Mouse (Mus musculus) left cerebral cortex, postnatal 36 days (tissue): ENCODE data around the gene Zfp277. TPM values are rescaled to one million over a fixed set of nuclear protein-coding genes. Genes with fewer than 3 reads are reported as not detected.

ENCODE experiments used
- DNase-seq, 2 experiments: peaks; one replicate each; pipeline ENCODE4 v3.0.0; 2021 to 2022; ENCODE audit warnings: low spot score in 2 of 2, mixed read lengths in 1 of 2
- intact Hi-C: fragments of 180-260 bp; cut with DNase I; formaldehyde crosslinking; loops from one replicate; pipeline ENCODE4 v1.15.1; 2025
- total RNA-seq, 2 experiments: library from RNA; stranded (reverse); gene quantifications; 2 replicates each; pipeline ENCODE4 v1.2.3; 2021

Zfp277 gene
- total RNA-seq, 2 experiments from 2014 or later, result 16.6 to 20.1 TPM

GRCm38 (mm10) chr12:40446450-40447381, 1.0 kb upstream of the Zfp277 start:
- peak; percentile 46 to 62 for DNase-seq
- intact Hi-C loops, result loop anchor here (2.0 to 5.0 kb wide), 3 partner anchors 41 to 236 kb away; no protein-coding TSS in a partner anchor

DNA sequence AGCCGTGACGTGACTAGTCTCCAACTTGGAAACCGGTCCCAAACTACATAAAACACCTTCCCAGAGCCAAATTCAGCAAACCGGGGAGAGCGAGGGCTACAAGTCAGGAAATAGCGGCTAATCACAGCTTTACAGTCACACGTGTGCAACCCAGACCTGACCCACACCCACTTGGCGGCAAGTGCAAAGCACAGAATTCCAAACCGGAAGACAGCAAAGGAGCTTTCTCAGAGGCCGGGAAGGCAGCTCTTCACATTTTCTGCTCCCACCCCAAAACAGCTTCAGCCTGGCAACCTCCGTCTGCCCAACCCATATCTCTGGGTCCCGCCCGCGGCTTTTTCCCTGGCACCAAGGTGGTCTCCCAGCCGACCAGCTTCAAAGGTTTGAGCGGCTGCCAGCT, 496 bp downstream of the Zfp277 start:
- no peak for DNase-seq
- intact Hi-C loops, result loop anchor here (5.0 kb wide), 2 partner anchors 42 to 237 kb away; no protein-coding TSS in a partner anchor

GRCm38 (mm10) chr12:40438049-40438448, 7.7 kb downstream of the Zfp277 start:
- intact Hi-C loops, result no loop called here

DNA sequence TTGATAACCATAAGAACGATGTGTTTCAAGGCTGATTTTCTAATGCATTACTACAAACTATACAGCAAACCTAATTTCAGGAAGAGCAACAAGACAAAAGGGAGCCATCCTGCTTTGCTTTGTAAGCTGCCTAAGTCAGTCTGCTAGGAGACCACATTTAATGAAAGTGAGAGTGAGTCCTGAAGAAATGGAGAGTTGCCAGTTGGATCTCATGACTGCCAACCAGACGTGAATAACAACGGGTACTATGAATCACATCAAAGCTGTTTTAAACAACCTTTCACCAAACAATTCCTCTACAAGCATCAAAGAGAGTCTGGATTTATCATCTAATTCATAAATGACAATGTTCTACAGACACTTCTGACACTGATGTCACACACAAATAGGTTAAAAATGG, 11.6 kb downstream of the Zfp277 start:
- intact Hi-C loops, result loop anchor here (5.0 kb wide), 1 partner anchor 172 kb away; no protein-coding TSS in a partner anchor
- no peak for DNase-seq

More at GRCm38 (mm10) chr12:40438049-40438448, 7.7 kb downstream of the Zfp277 start:
- no peak for DNase-seq

DNA sequence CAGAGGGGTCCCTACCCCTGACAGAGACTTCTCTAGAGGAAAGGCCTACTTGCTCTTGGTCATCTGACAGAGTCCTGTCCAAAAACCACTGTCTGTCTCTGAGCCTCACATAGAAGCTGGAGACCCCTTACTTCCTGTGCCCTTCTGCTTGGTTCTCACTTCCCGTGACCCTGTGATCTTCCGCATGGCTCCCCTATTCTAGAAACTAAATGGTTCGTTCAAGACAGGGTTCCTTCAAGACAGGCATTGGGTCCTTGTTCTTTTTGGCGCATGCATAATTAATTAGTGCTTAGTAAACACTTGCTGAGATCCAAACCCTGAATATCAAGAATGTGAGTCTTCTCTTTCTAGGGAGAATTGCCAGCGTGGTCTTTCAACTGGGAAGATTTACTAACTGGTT, 14.6 kb downstream of the Zfp277 start:
- intact Hi-C loops, result loop anchor here (5.0 kb wide), 1 partner anchor 169 kb away; no protein-coding TSS in a partner anchor
- no peak for DNase-seq

DNA sequence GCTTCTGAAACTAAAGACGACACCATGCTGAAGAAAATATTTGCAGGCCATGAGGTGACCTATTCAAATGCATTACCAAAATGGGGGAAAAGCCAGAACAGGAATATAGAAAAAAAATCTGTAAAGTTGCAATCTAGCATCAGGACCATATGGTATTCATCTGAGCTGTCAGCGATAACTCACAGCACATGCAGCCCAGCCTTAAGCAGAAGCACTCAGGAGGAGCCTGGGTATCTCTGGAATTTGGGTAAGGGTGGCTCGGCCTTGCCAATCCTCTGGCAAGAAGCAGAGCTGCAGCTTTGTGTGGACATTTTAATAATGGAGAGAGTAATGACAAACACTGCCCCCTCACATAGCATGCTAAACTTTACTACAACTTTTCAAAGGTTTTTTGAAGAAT, 15.7 kb downstream of the Zfp277 start:
- no peak for DNase-seq
- intact Hi-C loops, result loop anchor here (5.0 kb wide), 1 partner anchor 168 kb away; no protein-coding TSS in a partner anchor

DNA sequence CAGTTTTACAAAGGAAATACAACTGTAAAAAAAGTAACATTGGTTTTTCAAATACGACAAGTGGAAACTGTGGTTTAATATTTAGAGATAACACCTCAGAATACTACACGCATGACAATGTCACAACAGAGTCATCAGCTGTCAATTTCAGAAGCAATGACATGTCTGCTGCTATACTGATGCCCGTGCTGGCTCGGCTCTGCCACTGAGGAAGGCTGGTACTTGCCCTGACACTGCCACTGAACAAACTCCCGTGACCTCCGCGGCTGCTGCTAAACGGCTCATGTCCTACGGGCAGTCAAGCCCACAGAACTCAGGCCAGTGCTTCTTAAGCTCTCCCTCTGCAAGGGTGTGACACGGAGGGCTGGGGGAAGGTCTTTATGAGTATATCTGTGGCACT, 18.1 kb downstream of the Zfp277 start:
- no peak for DNase-seq
- intact Hi-C loops, result no loop called here

GRCm38 (mm10) chr12:40424991-40425390, 20.7 kb downstream of the Zfp277 start:
- intact Hi-C loops, result no loop called here
- no peak for DNase-seq

DNA sequence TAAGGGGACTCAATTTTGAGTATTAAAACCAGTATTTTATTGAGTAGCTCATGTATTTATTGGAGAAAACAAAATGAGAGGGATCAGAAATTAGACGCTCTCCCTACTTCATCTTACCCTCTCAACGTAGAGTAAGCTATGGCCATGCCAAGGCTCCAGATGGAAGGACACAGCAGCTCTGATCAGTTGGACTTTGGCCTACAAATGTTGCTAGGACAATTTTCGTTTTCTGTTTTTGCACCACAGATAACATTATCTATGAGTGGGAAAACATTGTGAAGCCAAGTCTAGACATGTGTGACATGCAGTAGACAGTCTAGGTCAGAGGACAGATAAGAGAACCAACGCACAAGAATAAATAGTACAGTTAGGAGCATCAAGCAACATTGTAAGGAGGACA, 28.4 kb downstream of the Zfp277 start:
- intact Hi-C loops, result no loop called here
- no peak for DNase-seq

GRCm38 (mm10) chr12:40415312-40415925, 30.3 kb downstream of the Zfp277 start:
- intact Hi-C loops, result no loop called here
- DNase-seq, result no peak

DNA sequence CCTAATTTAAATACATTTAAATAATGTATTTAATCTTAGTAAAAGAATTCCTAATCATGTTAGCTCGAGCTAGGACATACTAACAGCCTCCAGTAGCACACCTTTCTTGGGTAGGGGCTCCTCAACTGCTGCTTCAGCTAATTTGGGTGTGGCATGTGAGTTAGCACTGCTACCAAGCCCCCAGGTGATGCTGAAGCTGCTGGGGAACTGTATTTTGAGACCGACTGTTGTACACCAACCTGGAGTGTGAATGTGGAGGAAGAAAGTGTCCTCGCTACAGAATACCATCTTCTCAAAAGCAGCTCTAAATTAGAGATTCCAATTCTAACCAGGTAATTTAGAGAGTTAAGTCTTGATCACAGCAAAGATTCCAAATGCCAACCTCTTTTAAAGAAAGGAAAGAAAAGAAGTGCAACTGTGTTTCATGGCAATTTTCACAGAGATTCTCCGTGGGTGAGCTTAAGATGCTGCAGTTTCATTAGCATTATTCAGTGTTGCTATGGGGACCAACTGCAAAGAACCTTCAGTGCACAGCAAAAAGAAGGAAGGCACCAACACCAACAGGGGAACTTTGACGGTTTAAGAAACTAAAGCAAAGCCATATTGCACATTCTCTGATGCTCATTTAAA, 30.9 kb downstream of the Zfp277 start:
- peak in 1 of 2 experiments; percentile 22 for DNase-seq
- intact Hi-C loops, result no loop called here

DNA sequence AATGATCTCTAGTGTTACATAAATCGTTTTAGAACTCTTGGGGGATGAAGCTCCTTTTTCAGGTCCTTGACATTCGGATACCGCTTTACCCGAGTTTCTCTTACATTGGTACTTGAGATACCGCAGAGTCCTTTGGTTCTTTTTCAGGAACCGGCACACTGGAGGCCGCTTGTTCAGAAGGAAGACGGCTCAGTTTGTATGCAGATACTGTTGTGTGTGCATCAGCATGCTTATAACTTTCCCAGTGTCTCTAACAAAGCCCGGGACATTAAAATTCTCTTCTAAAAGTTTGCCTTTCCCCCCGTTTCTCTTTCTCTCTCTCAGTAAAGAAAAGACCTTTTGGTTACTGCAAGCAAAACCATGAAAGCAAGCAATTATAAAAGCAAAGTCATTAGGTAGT, 45.9 kb downstream of the Zfp277 start:
- intact Hi-C loops, result no loop called here

DNA sequence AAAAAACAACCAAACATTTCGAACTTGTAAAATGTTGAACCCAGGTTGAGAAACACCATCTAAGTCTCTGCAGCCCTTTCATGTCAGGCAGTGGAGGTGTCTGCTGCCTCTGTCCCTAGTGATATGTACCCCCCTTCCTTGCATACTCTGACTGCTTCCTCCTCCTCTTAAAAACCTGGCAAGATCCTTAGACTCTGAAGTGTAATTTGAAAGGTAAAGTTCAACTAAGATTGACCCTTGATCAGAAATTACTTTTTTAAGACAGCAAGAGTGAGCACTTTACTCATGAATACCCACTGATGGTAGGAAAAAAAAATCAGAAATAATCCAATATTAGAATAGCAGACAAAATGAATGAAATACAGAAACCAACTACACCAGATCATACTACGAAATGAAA, 46.3 kb downstream of the Zfp277 start:
- DNase-seq, result no peak
- intact Hi-C loops, result no loop called here

More for the DNA sequence above, 45.9 kb downstream of the Zfp277 start:
- no peak for DNase-seq

DNA sequence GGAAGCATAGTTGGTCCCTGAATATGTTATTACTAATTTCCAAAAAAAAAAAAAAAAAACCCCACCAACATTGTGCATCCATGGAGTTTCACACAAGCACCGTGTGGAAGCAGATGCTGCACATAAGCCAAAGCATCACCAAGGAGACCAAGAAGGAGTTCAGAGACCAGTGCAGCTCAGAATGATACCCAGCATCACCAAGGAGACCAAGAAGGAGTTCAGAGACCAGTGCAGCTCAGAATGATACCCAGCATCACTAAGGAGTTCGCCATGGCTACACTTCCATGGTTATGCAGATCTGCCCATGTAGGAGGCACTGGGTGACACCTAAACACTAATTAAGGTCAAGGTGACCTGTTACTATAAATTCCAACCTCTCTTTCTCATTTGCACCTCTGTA, 46.8 kb downstream of the Zfp277 start:
- intact Hi-C loops, result no loop called here
- no peak for DNase-seq

DNA sequence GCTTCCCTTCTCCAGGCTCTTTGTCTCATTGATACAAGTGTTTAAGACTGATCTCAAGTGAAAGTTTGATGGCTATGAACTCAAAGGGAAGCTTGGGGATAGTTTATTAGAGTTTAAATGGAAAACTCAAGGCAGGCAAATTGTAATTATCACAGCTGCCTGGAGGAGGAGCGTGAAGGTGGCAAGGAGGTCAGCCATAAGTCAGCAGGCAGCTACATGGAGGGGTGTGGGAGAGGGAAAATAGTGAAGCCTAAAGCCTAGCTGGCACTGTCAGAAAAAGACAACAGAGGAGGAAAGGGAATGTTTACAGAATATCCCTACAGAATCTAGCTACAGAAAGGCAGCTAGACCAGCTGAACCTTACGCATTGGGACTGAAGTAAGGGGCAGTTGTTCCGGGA, 52.8 kb downstream of the Zfp277 start:
- intact Hi-C loops, result no loop called here
- DNase-seq, result no peak

DNA sequence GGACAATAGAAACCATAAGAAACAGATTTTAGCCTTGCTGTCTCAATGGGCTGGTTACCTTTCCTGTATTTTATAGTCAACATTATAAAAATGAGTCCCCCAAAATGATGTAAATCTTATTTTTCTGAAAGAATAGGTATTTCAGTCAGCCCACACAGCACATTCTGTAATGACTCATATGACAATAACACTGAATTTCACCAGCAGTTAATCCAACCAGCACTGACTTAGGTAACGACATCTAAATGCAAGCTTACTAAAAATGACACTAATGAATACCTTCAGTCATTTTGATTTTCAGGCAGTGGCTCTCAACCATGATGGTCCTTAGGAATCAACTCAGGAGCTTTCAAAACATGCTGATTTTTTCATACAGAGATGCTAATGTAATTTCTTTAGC, 54.4 kb downstream of the Zfp277 start:
- intact Hi-C loops, result no loop called here
- DNase-seq, result no peak

- intact Hi-C loops, result no loop called here
- DNase-seq, result no peak
Measured at GRCm38 (mm10) chr12:40387786-40388185, 57.9 kb downstream of the Zfp277 start.

- intact Hi-C loops, result no loop called here
- no peak for DNase-seq
Measured at GRCm38 (mm10) chr12:40385301-40385700, 60.4 kb downstream of the Zfp277 start.

DNA sequence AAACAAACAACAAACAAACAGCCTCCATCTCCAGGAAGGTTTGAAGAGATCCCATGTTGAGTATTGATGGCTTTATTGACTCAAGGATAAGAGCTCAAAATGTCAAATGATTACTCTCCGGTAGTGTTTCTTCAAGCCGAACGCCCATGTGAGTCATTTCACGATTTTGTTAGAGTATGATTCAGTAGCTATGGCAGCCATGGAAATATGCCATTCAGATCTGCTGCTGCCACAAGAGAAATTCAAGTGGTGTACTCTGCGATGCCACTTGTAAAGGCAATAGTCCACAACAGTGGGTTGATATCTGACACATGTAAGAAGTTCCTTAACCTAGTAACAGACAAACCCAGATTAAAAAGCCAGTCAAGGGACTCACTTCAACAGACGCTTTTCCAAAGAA, 62.0 kb downstream of the Zfp277 start:
- DNase-seq, result no peak
- intact Hi-C loops, result no loop called here

DNA sequence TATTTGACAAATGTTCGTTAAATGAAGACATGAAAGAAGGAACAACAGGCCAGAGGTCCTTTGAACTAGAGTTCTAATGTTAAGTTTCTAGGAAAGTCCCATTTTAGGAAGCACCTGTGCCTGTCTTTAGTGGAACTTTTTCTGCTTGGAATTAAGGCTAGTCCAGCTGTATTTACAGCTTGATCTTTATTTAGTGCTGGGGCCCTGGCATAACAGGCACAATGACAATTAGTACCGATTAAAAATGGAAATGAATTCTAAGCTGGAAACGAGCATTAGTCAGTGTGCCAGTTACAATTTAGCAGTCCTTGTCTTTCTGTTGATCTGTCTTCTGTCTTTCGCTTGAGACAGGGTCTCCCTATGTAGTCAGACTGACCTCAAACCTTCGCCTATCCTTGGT, 63.2 kb downstream of the Zfp277 start:
- no peak for DNase-seq
- intact Hi-C loops, result no loop called here
